Mouse (Mus musculus) forebrain, embryonic 14.5 days (tissue): ENCODE results near the gene Hgd. TPM values are rescaled to one million over a fixed set of nuclear protein-coding genes. Genes with fewer than 3 reads are reported as not detected.
"Not testable (repeated sequence)": the region's sequence is repeated elsewhere in the genome, so short reads cannot be mapped to it uniquely, and the experiment has no call there.

ENCODE experiments used
- ATAC-seq: fragments of 200-750 bp; cut with Nextera tagmentation; 2 replicates; pipeline ENCODE4 v1.8.0; 2017; ENCODE audit warnings: mild to moderate bottlenecking, moderate library complexity
- DNase-seq: peaks from one replicate; pipeline ENCODE4 v3.0.0-alpha.2; 2015; ENCODE audit warnings: low spot score
- H3K27ac ChIP-seq: fragments of 300-500 bp; sonication (generic); 2 replicates; pipeline ENCODE4 v1.5.1; 2014; ENCODE audit warnings: low read depth, mild to moderate bottlenecking, control low read depth, low read length, moderate library complexity
- H3K27me3 ChIP-seq: fragments of 300-500 bp; sonication (generic); replicated peaks from 2 replicates; pipeline ENCODE4 v1.6.1; 2014; ENCODE audit warnings: low read length, control low read depth, mixed read lengths; ENCODE audit not compliant: control insufficient read depth, insufficient read depth
- H3K36me3 ChIP-seq: fragments of 300-500 bp; sonication (generic); 2 replicates; pipeline ENCODE4 v1.6.1; 2014; ENCODE audit warnings: low read length, control low read depth; ENCODE audit not compliant: control insufficient read depth, insufficient read depth
- H3K4me1 ChIP-seq: fragments of 300-500 bp; sonication (generic); 2 replicates; pipeline ENCODE4 v1.6.1; 2014; ENCODE audit warnings: antibody characterized with exemption, low read length, control low read depth; ENCODE audit not compliant: control insufficient read depth, insufficient read depth
- H3K4me2 ChIP-seq: fragments of 300-500 bp; sonication (generic); 2 replicates; pipeline ENCODE4 v1.6.1; 2014; ENCODE audit warnings: mild to moderate bottlenecking, control low read depth, low read length
- H3K4me3 ChIP-seq: fragments of 300-500 bp; sonication (generic); 2 replicates; pipeline ENCODE4 v1.5.1; 2014; ENCODE audit warnings: low read depth, low read length, control low read depth
- H3K9ac ChIP-seq: fragments of 300-500 bp; sonication (generic); 2 replicates; pipeline ENCODE4 v1.6.1; 2014; ENCODE audit warnings: mild to moderate bottlenecking, low read length, control low read depth, moderate library complexity
- H3K9me3 ChIP-seq: fragments of 300-500 bp; sonication (generic); replicated peaks from 2 replicates; pipeline ENCODE4 v1.6.1; 2016; ENCODE audit warnings: low read length, control low read depth, mixed read lengths; ENCODE audit not compliant: control insufficient read depth
- WGBS: fragments of 180-500 bp; shearing (Covaris S2); extraction: QIAGEN DNeasy Blood & Tissue Kit; methylation state at CpG from one replicate; pipeline ENCODE4 v1.1.7; 2014; 5-methylcytosine and 5-hydroxymethylcytosine counted together
- polyA plus RNA-seq: library from polyadenylated mRNA; unstranded; fragments of >200 nt; fragmentation: Nextera tagmentation; extraction: Ambion mirVana; gene quantifications from 2 replicates; pipeline ENCODE4 v1.2.1, GENCODE M21; 2014

Hgd gene
- polyA plus RNA-seq, 1 experiment from 2014 or later: not detected

DNA sequence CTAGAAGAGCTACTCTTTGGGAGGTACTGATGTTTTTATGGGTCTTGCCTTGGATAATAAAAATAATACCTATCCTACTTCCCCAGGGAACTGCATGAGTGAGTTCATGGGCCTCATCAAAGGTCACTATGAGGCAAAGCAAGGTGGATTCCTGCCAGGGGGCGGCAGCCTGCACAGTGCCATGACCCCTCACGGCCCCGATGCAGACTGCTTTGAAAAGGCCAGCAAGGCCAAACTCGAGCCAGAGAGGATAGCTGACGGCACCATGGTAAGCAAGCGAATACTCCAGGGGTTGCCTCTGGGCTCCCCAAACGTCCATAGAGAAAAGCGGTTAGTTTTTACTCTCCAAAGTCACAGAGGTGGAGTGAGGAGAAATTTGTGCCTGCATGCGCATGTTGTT lies 48.4 kb downstream of the Hgd start:
- H3K4me3 ChIP-seq: no peak overlapping the region
- no peaks in the 10 kb centered on the region for H3K9me3 ChIP-seq
- H3K9ac ChIP-seq: no peak overlapping the region
- no peak overlapping the region for H3K4me2 ChIP-seq
- H3K36me3 ChIP-seq: no peaks in the 10 kb centered on the region
- H3K27ac ChIP-seq: no peak overlapping the region
- WGBS: 80% methylated on average over 9 of the region's 9 CpGs
- DNase-seq: no peak
- no peak for ATAC-seq
- H3K27me3 ChIP-seq: no peaks in the 10 kb centered on the region
- no peaks in the 10 kb centered on the region for H3K4me1 ChIP-seq

DNA sequence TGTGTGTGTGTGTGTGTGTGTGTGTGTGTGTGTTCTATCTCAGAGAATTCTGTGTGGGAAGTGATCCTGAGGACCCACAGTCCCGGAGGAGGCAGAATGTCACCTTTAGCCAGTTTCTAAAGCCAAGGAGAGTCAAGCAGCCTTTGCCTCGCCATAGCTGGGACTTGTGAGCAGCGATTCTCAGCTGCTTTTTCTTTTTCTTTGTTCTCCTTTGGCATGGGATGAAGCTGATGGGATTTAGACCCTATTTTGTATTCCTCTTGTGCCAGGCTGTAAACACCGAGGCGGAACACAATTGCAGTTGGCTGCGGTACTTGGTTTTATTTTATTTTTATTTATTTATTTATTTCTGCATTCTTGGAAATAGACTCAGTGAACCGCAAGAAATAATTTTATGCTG lies 49.1 kb downstream of the Hgd start:
- Histone ChIP-seq H3K4me1 (no peaks in the 10 kb centered on the region), H3K27ac (no peak overlapping the region), H3K9me3 (no peaks in the 10 kb centered on the region), H3K9ac (no peak overlapping the region), H3K4me2 (no peak overlapping the region), H3K36me3 (no peaks in the 10 kb centered on the region), H3K27me3 (no peaks in the 10 kb centered on the region), H3K4me3 (no peak overlapping the region)
- no peak for ATAC-seq
- peak; percentile 33 for DNase-seq
- 67% methylated on average over 7 of the region's 7 CpGs for WGBS

- H3K9me3 ChIP-seq: no peaks in the 10 kb centered on the region
- 73% methylated on average over 9 of the region's 9 CpGs for WGBS
- H3K36me3 ChIP-seq: no peaks in the 10 kb centered on the region
- no peak overlapping the region for H3K4me3 ChIP-seq
- H3K4me2 ChIP-seq: no peak overlapping the region
- H3K27ac ChIP-seq: no peak overlapping the region
- ATAC-seq: no peak
- H3K27me3 ChIP-seq: no peaks in the 10 kb centered on the region
- no peak overlapping the region for H3K9ac ChIP-seq
- DNase-seq: no peak
- H3K4me1 ChIP-seq: no peaks in the 10 kb centered on the region
These were observed 54.6 kb downstream of the Hgd start for GRCm38 (mm10) chr16:37634578-37634977.

- DNase-seq (no peak), ATAC-seq (no peak)
- no peaks in the 10 kb centered on the region for H3K4me1 ChIP-seq
- H3K4me2 ChIP-seq: no peak overlapping the region
- no peak overlapping the region for H3K27ac ChIP-seq
- no peak overlapping the region for H3K9ac ChIP-seq
- H3K36me3 ChIP-seq: no peaks in the 10 kb centered on the region
- no peak overlapping the region for H3K4me3 ChIP-seq
- 93% methylated on average over 1 of the region's 1 CpGs for WGBS
- no peaks in the 10 kb centered on the region for H3K9me3 ChIP-seq
- no peaks in the 10 kb centered on the region for H3K27me3 ChIP-seq
These were observed 55.1 kb downstream of the Hgd start for GRCm38 (mm10) chr16:37635095-37635494.

DNA sequence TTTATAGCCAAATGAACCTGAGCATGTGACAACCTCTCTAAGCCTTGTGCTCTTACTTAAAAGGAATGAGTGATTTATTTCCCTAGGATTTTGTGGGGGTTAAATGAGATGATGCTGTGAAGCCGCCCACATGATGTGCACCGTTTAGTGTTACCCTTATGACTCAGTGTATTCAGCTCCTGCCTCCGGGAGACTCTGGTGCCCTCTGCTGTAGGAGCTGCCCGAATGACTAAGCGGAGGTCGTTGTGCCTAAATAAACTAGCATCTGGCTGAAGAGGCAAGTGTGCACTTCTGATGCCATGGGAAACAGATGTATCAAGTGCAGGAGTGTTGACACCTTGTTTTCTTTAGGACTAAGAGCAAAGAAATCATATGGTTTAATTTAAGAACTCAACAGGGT lies 56.2 kb downstream of the Hgd start:
- H3K9ac ChIP-seq: no peak overlapping the region
- H3K36me3 ChIP-seq: no peaks in the 10 kb centered on the region
- DNase-seq: no peak
- H3K27ac ChIP-seq: no peak overlapping the region
- H3K4me2 ChIP-seq: no peak overlapping the region
- no peaks in the 10 kb centered on the region for H3K9me3 ChIP-seq
- no peaks in the 10 kb centered on the region for H3K27me3 ChIP-seq
- ATAC-seq: no peak
- H3K4me1 ChIP-seq: no peaks in the 10 kb centered on the region
- H3K4me3 ChIP-seq: no peak overlapping the region
- WGBS: 71% methylated on average over 6 of the region's 6 CpGs

- DNase-seq (no peak), ATAC-seq (no peak)
- Histone ChIP-seq H3K9me3 (no peaks in the 10 kb centered on the region), H3K4me3 (no peak overlapping the region), H3K27ac (no peak overlapping the region), H3K4me2 (no peak overlapping the region), H3K27me3 (no peaks in the 10 kb centered on the region), H3K36me3 (no peaks in the 10 kb centered on the region), H3K4me1 (no peaks in the 10 kb centered on the region), H3K9ac (no peak overlapping the region)
These were observed 57.8 kb downstream of the Hgd start for GRCm38 (mm10) chr16:37637802-37638201.

DNA sequence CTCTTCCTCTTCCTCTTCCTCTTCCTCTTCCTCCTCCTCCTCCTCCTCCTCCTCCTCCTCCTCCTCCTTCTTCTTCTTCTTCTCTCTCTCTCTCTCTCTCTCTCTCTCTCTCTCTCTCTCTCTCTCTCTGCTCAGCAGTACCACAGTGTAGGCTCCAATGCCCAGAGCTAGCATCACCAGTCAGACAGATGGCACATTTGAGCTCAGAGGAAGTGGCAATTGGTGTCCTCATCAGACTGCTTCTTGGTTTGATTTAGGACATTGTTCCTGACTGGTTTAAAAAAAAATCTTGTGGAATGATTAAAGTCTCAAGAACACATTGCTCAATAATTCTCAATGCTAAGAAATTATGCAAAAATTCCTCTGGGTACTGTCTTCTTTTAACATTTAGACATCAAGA lies 60.6 kb downstream of the Hgd start:
- not testable (repeated sequence) for H3K36me3 ChIP-seq, H3K27ac ChIP-seq, H3K4me3 ChIP-seq, ATAC-seq, H3K27me3 ChIP-seq, H3K4me2 ChIP-seq, DNase-seq, H3K9me3 ChIP-seq, H3K9ac ChIP-seq, H3K4me1 ChIP-seq

GRCm38 (mm10) chr16:37644486-37644885 lies 64.5 kb downstream of the Hgd start:
- DNase-seq: no peak
- no peaks in the 10 kb centered on the region for H3K27me3 ChIP-seq
- H3K4me3 ChIP-seq: no peak overlapping the region
- H3K4me2 ChIP-seq: no peak overlapping the region
- 95% methylated on average over 5 of the region's 5 CpGs for WGBS
- H3K4me1 ChIP-seq: no peaks in the 10 kb centered on the region
- H3K9ac ChIP-seq: no peak overlapping the region
- H3K36me3 ChIP-seq: peaks cover 31% of the 10 kb centered on the region
- no peaks in the 10 kb centered on the region for H3K9me3 ChIP-seq
- H3K27ac ChIP-seq: no peak overlapping the region
- no peak for ATAC-seq

DNA sequence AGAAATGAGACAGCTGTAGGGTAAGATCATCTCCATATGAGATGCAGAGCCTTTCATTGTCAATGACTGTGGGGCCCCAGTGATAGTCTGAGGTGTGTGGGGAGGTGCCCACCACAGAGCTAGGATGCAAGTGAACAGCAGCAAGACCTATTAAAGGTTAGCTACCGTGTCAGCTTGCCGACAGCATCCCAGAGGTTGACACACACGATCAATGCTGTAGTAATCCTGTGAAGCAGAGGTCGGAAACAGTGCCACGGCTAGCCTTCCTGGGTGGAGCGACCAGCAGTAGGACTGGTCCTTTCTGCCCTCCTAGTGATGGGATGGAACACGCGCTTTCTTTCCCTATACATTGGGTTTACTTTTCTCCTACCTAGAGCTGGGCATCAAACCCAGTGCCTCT lies 65.3 kb downstream of the Hgd start:
- WGBS: 90% methylated on average over 8 of the region's 8 CpGs
- no peak overlapping the region for H3K4me3 ChIP-seq
- DNase-seq (no peak), ATAC-seq (no peak)
- H3K9ac ChIP-seq: no peak overlapping the region
- no peak overlapping the region for H3K27ac ChIP-seq
- H3K4me2 ChIP-seq: no peak overlapping the region
- H3K4me1 ChIP-seq: no peaks in the 10 kb centered on the region
- no peaks in the 10 kb centered on the region for H3K27me3 ChIP-seq
- H3K36me3 ChIP-seq: peaks cover 31% of the 10 kb centered on the region
- no peaks in the 10 kb centered on the region for H3K9me3 ChIP-seq

- no peak for ATAC-seq
- Histone ChIP-seq H3K27me3 (no peaks in the 10 kb centered on the region), H3K9me3 (no peaks in the 10 kb centered on the region), H3K36me3 (peaks cover 31% of the 10 kb centered on the region), H3K4me1 (no peaks in the 10 kb centered on the region), H3K4me2 (no peak overlapping the region), H3K9ac (no peak overlapping the region), H3K4me3 (no peak overlapping the region), H3K27ac (no peak overlapping the region)
- no peak for DNase-seq
- WGBS: 94% methylated on average over 3 of the region's 3 CpGs
These were observed 65.8 kb downstream of the Hgd start for GRCm38 (mm10) chr16:37645799-37646198.
